Mouse (Mus musculus): Measurements from ENCODE around the gene Mta2. TPM values are rescaled to one million over a fixed set of nuclear protein-coding genes. Genes with fewer than 3 reads are reported as not detected.

Mta2 gene
- polyA plus RNA-seq, 1 experiment from 2014 or later: 106 TPM

- WGBS: 90% methylated on average over 5 of the region's 5 CpGs
- H3K36me3 ChIP-seq: peaks cover 100% of the 10 kb centered on the region
Measured at GRCm38 (mm10) chr19:8911810-8912209, 29.9 kb upstream of the Mta2 start.

GRCm38 (mm10) chr19:8914212-8914611 is 27.5 kb upstream of the Mta2 start:
- H3K4me3 ChIP-seq: no peak overlapping the region
- no peaks in the 10 kb centered on the region for H3K4me1 ChIP-seq (replicated peaks)
- 93% methylated on average over 3 of the region's 3 CpGs for WGBS
- no peaks in the 10 kb centered on the region for H3K27me3 ChIP-seq (replicated peaks)
- no peak overlapping the region for H3K9ac ChIP-seq
- H3K4me2 ChIP-seq: no peak overlapping the region
- no peak overlapping the region for H3K27ac ChIP-seq (ENCODE audit: poor library complexity, severe bottlenecking)
- no peaks in the 10 kb centered on the region for H3K9me3 ChIP-seq (replicated peaks)
- no peak for ATAC-seq (ENCODE audit: insufficient number of reproducible peaks, low FRiP score)
- H3K36me3 ChIP-seq: peaks cover 79% of the 10 kb centered on the region

More at GRCm38 (mm10) chr19:8911810-8912209, 29.9 kb upstream of the Mta2 start:
- Histone ChIP-seq H3K27me3 (replicated peaks) (no peaks in the 10 kb centered on the region), H3K9me3 (replicated peaks) (no peaks in the 10 kb centered on the region), H3K4me2 (no peak overlapping the region), H3K4me1 (replicated peaks) (no peaks in the 10 kb centered on the region), H3K4me3 (no peak overlapping the region), H3K27ac (ENCODE audit: poor library complexity, severe bottlenecking) (no peak overlapping the region), H3K9ac (no peak overlapping the region)
- ATAC-seq (ENCODE audit: insufficient number of reproducible peaks, low FRiP score): no peak

GRCm38 (mm10) chr19:8919000-8919399 is 22.7 kb upstream of the Mta2 start:
- H3K36me3 ChIP-seq: peaks cover 34% of the 10 kb centered on the region
- no peak overlapping the region for H3K9ac ChIP-seq
- H3K4me3 ChIP-seq: no peak overlapping the region
- no peaks in the 10 kb centered on the region for H3K27me3 ChIP-seq (replicated peaks)
- WGBS: 92% methylated on average over 3 of the region's 3 CpGs
- no peak for ATAC-seq (ENCODE audit: insufficient number of reproducible peaks, low FRiP score)
- H3K27ac ChIP-seq (ENCODE audit: poor library complexity, severe bottlenecking): no peak overlapping the region
- peaks cover 15% of the 10 kb centered on the region for H3K4me1 ChIP-seq (replicated peaks)
- no peak overlapping the region for H3K4me2 ChIP-seq
- H3K9me3 ChIP-seq (replicated peaks): no peaks in the 10 kb centered on the region

- Histone ChIP-seq H3K27ac (ENCODE audit: poor library complexity, severe bottlenecking) (peak overlapping the region; percentile 86), H3K4me2 (peak overlapping the region; percentile 83), H3K36me3 (peaks cover 31% of the 10 kb centered on the region), H3K27me3 (replicated peaks) (no peaks in the 10 kb centered on the region), H3K9ac (no peak overlapping the region), H3K4me3 (peak overlapping the region; percentile 86), H3K4me1 (replicated peaks) (peaks cover 15% of the 10 kb centered on the region), H3K9me3 (replicated peaks) (no peaks in the 10 kb centered on the region)
- no peak for ATAC-seq (ENCODE audit: insufficient number of reproducible peaks, low FRiP score)
- 64% methylated on average over 6 of the region's 6 CpGs for WGBS
Measured at GRCm38 (mm10) chr19:8919684-8920072, 22.0 kb upstream of the Mta2 start.

GRCm38 (mm10) chr19:8920073-8920736 is 21.5 kb upstream of the Mta2 start, which contains the start of gene B3gat3:
Gene B3gat3, plus strand, starts transcription at chr19:8920374.
- Histone ChIP-seq H3K27me3 (replicated peaks) (no peaks in the 10 kb centered on the region), H3K4me2 (peak within 1 kb of the TSS; percentile 83), H3K36me3 (peaks cover 27% of the 10 kb centered on the region), H3K9me3 (replicated peaks) (no peaks in the 10 kb centered on the region), H3K9ac (peak within 1 kb of the TSS; percentile 88), H3K4me1 (replicated peaks) (peaks cover 15% of the 10 kb centered on the region), H3K27ac (ENCODE audit: poor library complexity, severe bottlenecking) (peak within 1 kb of the TSS; percentile 86), H3K4me3 (peak within 1 kb of the TSS; percentile 86)
- ATAC-seq (ENCODE audit: insufficient number of reproducible peaks, low FRiP score): peak; percentile 98
- WGBS: 2% methylated on average over 50 of the region's 50 CpGs

GRCm38 (mm10) chr19:8920836-8921291 is 20.8 kb upstream of the Mta2 start:
- H3K27me3 ChIP-seq (replicated peaks): no peaks in the 10 kb centered on the region
- WGBS: 1% methylated on average over 6 of the region's 6 CpGs
- peak overlapping the region; percentile 86 for H3K4me3 ChIP-seq
- peaks cover 15% of the 10 kb centered on the region for H3K4me1 ChIP-seq (replicated peaks)
- H3K27ac ChIP-seq (ENCODE audit: poor library complexity, severe bottlenecking): peak overlapping the region; percentile 86
- no peaks in the 10 kb centered on the region for H3K9me3 ChIP-seq (replicated peaks)
- H3K9ac ChIP-seq: peak overlapping the region; percentile 88
- peaks cover 27% of the 10 kb centered on the region for H3K36me3 ChIP-seq
- no peak for ATAC-seq (ENCODE audit: insufficient number of reproducible peaks, low FRiP score)
- H3K4me2 ChIP-seq: peak overlapping the region; percentile 83

- H3K36me3 ChIP-seq: peaks cover 27% of the 10 kb centered on the region
- WGBS: 78% methylated on average over 9 of the region's 9 CpGs
- no peaks in the 10 kb centered on the region for H3K27me3 ChIP-seq (replicated peaks)
- peak overlapping the region; percentile 83 for H3K4me2 ChIP-seq
- ATAC-seq (ENCODE audit: insufficient number of reproducible peaks, low FRiP score): no peak
- H3K9me3 ChIP-seq (replicated peaks): no peaks in the 10 kb centered on the region
- no peak overlapping the region for H3K27ac ChIP-seq (ENCODE audit: poor library complexity, severe bottlenecking)
- no peak overlapping the region; the same call in 1 of the 2 replicates for H3K4me3 ChIP-seq
- H3K4me1 ChIP-seq (replicated peaks): peaks cover 15% of the 10 kb centered on the region
- H3K9ac ChIP-seq: 0 out of 2 replicates have a peak overlapping the region, but pooled peaks have one; percentile 25
Measured at GRCm38 (mm10) chr19:8921741-8922140, 19.9 kb upstream of the Mta2 start.

GRCm38 (mm10) chr19:8926766-8927165 is 14.9 kb upstream of the Mta2 start:
- no peak overlapping the region for H3K4me3 ChIP-seq
- ATAC-seq (ENCODE audit: insufficient number of reproducible peaks, low FRiP score): no peak

GRCm38 (mm10) chr19:8927891-8928525 is 13.7 kb upstream of the Mta2 start:
- Histone ChIP-seq H3K27ac (ENCODE audit: poor library complexity, severe bottlenecking) (no peak overlapping the region), H3K9me3 (replicated peaks) (no peaks in the 10 kb centered on the region)

More at GRCm38 (mm10) chr19:8926766-8927165, 14.9 kb upstream of the Mta2 start:
- Histone ChIP-seq H3K4me2 (no peak overlapping the region), H3K36me3 (peaks cover 41% of the 10 kb centered on the region), H3K9ac (no peak overlapping the region), H3K9me3 (replicated peaks) (no peaks in the 10 kb centered on the region), H3K27ac (ENCODE audit: poor library complexity, severe bottlenecking) (no peak overlapping the region), H3K4me1 (replicated peaks) (peaks cover 19% of the 10 kb centered on the region), H3K27me3 (replicated peaks) (no peaks in the 10 kb centered on the region; the same call in 1 of the 2 replicates)
- WGBS: 92% methylated on average over 2 of the region's 2 CpGs

GRCm38 (mm10) chr19:8928689-8929223 is 12.9 kb upstream of the Mta2 start:
- no peaks in the 10 kb centered on the region; the same call in 1 of the 2 replicates for H3K27me3 ChIP-seq (replicated peaks)
- no peak overlapping the region for H3K27ac ChIP-seq (ENCODE audit: poor library complexity, severe bottlenecking)
- H3K4me2 ChIP-seq: peak overlapping the region; percentile 82
- H3K9me3 ChIP-seq (replicated peaks): no peaks in the 10 kb centered on the region
- WGBS: 19% methylated on average over 16 of the region's 16 CpGs
- peaks cover 18% of the 10 kb centered on the region for H3K4me1 ChIP-seq (replicated peaks)
- H3K9ac ChIP-seq: peak overlapping the region; percentile 85
- H3K36me3 ChIP-seq: peaks cover 47% of the 10 kb centered on the region
- peak overlapping the region; percentile 70 for H3K4me3 ChIP-seq
- no peak for ATAC-seq (ENCODE audit: insufficient number of reproducible peaks, low FRiP score)

More at GRCm38 (mm10) chr19:8927891-8928525, 13.7 kb upstream of the Mta2 start:
- 84% methylated on average over 12 of the region's 12 CpGs for WGBS
- H3K27me3 ChIP-seq (replicated peaks): no peaks in the 10 kb centered on the region; the same call in 1 of the 2 replicates
- no peak overlapping the region for H3K4me2 ChIP-seq
- H3K9ac ChIP-seq: no peak overlapping the region
- H3K4me3 ChIP-seq: no peak overlapping the region
- H3K36me3 ChIP-seq: peaks cover 40% of the 10 kb centered on the region
- peaks cover 18% of the 10 kb centered on the region for H3K4me1 ChIP-seq (replicated peaks)
- no peak for ATAC-seq (ENCODE audit: insufficient number of reproducible peaks, low FRiP score)

Measured in heart, embryonic 12.5 days (tissue).